Mouse (Mus musculus) testis, postnatal 14 days (tissue): ENCODE results near the gene Fyb.

Source experiments
- DNase-seq: peaks from one replicate; pipeline ENCODE4 v3.0.0; 2021; ENCODE audit warnings: low spot score

Gene Fyb

DNA sequence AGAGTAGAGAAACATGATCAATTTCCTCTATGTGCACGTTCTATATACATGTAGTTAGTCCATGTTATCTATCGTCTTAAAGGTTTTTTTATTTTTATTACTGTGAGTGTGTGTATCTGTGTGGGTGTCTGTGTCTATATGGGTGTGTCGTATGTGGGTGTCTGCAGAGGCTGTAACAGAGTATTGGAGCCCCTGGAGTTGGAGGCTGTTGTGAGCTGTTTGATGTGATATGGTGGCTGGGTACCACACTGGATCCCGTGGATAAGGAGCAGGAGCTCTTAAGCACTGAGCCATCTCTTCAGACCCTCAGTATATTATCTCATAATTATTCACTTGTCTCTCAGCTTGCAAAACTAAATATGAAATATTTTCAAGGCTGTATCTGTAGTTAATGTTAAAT lies 135.4 kb downstream of the Fyb start:
- no peak for DNase-seq

DNA sequence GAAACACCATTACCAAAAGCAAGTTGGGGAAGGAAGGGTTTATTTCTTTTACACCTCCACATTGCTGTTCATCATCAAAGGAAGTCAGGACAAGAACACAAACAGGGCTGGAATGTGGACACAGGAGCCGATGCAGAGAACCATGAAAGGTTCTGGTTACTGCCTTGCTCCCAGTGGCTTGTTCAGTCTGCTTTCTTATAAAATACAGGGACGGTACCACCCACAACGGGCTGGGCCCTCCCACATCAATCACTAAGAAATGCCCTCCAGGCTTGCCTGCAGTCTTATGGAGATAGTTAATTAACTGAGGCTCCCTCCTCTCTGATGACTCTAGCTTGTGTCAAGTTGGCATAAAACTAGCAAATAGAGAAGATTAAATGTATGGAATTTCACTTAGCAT lies 139.3 kb downstream of the Fyb start:
- no peak for DNase-seq

DNA sequence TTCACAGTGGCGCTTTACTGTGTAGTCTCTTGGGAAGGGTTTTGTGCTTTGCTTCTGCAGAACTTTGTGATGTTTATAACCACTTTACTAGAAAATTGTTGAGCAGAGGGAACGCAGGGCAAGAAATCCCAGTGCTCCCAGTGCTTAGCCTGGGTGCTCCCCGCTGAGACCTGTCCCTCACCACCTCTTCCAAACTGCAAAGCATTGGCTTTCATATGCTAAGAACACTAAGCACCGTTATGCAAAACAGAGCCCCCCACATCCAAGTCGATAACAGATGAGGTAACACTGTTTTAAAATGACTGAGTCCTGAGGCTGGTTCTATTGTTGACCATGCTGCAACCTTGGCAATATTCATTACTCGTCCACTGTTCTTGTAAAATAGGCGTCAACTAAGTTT lies 141.3 kb downstream of the Fyb start:
- no peak for DNase-seq

DNA sequence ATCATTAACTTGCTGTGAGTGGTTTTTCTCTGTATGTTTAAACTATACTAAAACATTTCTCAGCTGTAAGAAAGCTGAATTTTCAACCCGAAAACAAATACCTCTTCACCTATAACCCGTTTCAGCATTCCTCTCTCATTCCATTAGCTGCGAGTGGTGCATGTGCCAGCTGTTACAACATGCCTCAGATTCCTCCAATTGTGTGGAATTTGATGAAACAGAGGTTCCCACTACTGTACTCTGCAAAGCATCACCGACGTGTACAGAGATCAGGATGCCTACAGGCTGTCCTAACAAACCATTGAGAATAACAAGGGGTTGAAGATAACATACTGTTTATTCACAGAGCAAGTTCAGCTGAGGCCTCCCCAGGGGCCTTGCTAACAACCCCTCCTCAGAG lies 143.4 kb downstream of the Fyb start:
- DNase-seq = no peak

DNA sequence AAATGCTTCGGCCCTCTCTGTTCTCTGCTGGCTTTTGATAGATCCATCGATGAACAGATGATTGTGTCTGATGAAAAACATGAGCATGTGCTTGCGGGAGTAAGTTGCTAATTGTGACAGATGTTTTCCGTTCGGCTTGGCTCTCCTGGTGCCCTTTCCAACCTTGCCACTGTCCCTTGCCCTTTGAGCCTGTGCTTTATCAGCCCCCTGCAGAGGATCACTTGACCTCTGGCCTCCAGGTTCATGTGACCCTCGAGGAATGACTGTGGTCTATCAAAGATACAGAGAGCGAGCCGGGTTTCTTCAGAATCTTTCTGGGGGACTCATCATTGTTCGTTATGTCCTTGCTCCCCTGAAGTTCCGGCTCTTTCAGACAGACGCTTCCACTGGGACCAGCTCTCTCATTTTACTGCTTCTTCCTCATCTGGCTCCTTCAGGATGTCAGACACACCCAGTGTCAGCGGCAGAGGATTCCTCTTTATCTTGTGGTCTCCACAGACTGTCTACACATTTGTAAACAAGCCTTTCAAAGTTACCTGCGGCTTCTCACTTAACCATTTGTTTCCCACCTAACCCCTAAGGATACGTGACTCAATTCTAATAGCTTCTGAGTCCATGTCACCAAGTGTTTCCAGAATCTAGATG lies 146.3 kb downstream of the Fyb start:
- no peak for DNase-seq

DNA sequence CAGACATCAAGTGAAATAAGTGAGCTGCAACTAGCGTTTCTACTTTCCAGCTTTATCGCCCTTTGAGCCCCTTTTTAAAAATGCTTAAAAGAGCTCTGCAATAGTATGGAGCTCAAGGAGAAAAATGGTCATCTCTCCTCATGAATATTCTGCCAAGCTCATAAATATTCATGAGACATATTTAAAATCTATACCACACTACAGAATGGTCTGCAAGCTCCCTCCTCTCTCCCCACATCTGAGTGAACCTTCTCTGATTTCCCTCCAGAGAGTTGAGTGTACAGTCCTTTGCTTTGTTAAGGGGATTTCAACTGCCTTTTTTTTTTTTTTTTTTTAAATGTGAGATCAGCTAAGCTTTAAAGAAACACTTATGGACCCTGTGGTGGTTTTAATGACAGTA lies 155.8 kb downstream of the Fyb start:
- no peak for DNase-seq

DNA sequence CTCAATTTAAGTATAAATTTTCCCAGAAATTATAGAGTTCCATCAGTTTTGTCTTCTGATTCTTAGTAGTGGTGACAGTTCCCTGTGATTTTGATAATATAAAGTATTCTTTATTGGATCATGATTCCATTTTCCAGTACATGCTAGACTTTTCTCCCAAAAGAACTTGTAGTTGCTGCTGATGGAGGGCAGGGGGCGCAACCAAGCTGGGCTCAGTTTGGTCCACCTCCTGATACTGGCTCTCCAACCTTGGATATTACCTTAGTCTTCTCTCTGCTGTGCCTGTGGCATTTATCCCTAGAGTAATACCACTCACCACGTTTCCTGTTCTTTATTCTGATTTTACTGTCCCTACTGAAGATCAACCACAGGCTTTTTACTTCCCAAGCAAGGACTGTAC lies 179.5 kb downstream of the Fyb start:
- no peak for DNase-seq

DNA sequence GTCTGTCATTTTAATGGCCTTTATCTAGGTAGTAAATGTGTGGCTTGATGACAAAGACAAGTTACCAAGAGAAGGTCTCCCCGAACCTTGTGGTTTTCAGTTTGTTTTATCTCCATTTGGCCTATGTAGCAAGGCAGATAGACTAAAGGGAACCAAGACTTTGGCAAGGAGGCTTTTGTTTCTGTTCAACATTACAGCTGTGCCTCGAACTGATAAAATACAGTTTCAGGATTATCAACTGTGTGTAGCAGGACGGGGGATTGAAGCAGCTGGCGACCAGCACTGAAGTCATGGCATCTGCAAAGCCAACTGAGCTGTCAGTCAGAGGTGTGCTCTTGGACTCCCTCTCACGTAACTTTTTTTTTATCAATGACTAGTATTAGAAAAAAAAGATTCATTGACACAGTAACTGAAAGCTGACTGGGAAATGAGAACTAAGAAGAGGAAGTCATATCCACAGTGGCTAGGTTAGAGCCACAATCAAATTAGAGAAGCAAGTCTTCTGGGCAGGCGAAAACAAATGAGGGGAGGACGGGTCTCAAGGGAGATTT lies 182.8 kb downstream of the Fyb start:
- no peak for DNase-seq

DNA sequence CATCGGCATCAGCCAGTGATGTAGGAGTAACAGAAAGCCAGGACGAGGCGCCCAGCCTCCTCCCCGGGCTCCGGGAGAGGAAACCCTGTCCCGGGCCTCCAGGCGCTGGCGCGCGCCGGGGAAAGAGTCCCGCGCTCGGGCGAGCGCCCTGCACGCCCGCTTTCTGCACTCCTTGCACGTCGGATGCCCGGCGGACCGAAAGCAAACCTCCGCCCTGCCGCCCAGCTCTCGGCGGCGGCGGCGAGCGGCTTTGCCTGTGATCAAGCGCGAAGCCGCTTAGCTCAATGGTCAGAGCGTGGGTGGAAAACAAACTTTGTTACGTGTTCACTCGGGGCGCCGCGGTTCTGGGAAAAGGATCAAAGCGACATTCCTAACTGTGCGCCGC lies 184.9 kb downstream of the Fyb start:
- DNase-seq = peak; percentile 78

DNA sequence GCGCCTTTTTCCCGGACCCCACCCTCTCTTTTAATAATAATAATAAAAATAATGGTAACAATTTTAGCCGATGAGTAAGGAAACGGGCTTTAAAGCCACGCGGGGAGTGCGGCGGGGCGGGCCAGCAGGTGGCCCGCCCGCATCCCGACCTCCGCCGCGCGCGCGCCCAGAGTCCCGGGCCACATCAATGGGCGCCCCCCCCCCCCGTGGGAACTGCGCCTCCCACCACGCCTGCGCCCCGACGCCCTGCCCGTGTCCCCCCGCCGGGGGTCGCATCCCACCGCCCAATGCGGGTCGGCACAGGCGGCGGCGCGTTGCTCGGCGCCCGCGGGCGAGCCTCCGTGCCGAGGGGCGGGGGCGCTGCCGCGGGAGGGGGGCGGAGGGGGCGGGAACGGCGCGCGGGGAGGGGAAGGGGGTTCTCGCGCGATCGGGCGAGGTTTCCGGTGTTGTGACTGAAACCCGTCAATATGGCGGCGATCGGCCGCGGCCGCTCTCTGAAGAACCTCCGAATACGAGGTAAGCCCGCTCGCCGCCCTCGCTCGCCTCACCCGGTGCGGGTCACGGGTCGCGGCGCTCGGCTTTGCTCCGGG lies 185.4 kb downstream of the Fyb start, which contains the start of gene Rictor:
Gene Rictor, plus strand, starts transcription at position 444 of the 590 bp plus-strand sequence.
- DNase-seq = peak; percentile 88

DNA sequence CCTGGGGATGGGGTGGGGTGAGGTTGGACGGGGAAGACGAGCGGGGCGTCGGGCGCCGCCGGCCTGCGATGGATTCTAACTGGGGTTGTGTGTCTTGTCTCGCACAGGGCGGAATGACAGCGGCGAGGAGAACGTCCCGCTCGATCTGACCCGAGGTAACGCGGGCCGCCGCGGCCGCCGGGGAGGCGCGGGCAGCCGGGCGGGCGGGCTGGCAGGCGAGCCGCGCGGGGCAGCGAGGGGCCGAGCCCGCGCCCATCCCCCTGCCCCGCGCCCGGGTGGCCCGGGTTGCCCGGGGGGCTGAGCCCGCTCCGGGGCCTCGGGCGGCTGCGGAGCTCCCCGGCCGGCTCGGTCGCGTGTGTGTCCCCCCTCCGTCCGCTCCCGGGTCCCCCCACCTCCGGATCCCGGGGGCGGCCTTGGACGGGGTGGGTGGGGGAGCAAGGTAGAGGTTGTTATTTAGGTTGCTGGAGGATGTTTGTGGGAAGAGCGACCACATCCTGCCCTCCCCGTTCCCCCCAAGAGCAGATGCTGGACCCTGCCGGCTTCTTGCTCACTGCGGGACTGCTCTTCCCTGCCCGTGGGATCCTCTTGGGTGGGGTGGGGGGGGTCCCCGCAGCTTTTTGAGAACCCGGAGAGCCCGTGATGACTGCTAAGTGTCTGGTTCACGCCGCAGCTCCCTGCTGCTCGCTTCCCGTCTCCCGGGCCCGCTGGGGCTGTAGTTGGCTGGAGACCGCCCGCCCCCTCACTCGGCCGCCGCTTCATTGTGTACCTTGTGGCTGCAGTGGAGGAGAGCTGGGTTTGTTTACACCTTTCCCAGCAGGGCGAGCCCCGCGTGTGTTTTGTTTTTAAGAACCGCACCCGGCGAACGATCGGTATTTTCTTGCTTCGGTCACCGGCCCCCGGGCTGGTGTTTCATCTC lies 186.1 kb downstream of the Fyb start:
- peak; percentile 73 for DNase-seq

DNA sequence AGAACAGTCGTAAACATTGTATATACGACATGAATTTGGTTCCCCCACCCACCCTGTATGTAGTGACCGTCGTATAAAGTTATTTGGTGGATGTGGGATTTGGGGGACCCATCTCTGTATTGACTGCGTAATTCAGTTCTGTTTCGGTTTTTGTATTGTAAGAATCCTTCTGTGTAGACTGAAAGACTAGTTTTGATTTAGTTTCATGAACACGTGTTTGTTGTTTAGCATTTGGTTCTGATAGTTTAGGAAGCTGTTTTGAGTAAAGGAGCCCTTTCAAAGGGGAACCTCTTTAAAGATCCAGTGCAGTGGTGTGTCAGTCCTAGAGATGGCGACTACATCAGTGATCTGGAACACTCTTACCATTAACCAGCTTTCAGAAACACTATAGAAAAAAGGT lies 187.0 kb downstream of the Fyb start:
- no peak for DNase-seq

DNA sequence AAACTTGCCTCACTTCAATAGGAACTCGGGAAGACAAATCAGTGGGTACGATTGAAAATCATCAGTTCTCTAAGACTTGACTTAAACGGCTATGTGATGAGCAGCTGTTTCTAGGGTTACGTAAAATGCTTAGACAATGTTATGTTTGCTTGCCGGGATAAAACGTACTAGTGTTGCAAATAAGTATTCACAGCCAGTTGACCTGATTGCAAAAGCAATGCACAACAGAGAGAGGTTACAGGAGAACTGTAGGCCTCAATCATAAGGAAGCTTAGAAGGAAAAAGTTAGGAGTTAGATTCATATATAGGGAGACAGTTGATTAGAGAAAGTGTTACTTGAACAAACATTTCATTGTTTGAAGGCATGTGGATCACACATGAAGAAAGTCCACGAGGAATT lies 187.7 kb downstream of the Fyb start:
- no peak for DNase-seq

DNA sequence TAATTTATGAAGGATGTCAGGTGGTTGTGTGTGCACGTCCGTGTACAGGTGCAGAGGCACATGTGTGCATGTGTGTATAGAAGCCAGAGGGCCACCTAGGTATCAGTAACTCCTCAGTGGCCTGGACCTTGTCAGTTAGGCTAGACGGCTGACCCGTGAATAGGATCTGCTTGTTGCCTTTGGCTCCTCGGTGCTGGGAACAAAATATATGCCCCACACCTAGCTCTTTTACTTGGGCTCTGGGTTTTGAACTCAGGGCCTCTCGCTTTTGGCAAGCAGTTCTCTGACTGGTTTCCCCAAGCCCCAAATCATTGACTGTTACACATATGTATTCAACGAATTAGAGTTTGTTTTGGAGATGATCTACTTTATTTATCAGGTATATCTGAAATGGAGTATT lies 188.6 kb downstream of the Fyb start:
- DNase-seq = no peak
